Mouse (Mus musculus): ENCODE data around the gene Tnfrsf13b.

The Tnfrsf13b gene

DNA sequence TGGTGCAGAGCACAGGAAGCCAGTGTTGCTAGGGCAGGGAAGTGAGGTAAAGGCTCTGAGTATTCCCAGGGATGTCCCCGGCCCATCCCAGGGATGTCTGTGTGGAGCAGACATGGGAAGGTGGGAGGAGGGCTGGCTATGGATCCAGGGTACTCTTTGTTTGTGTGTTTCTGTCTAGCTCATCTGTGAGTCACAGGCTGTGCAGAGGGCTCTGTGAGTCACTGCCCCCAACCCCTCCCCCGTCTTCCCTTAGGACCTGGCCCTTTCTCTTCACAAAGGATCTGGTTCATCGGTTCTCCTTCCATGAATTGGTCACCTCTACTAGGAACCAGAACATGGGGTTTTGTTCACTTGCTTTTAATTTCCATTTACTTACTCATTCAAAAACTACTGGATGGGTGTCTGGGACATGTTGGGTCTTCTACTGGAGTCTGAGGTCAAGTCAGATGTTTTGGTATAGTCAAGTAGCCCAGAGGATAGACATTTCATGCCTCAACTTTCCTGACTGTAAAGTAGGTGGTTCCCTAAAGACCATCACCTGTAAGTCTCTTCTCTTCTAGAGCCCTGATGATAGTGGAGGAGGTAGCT is 6.5 kb upstream of the Tnfrsf13b start:
- POLR2A ChIA-PET: interaction anchor here in 2 of 4 experiments (0.8 to 1.5 kb wide), 2 partner anchors 9 to 10 kb away, joined by 3 to 4 read pairs; no protein-coding TSS in a partner anchor

DNA sequence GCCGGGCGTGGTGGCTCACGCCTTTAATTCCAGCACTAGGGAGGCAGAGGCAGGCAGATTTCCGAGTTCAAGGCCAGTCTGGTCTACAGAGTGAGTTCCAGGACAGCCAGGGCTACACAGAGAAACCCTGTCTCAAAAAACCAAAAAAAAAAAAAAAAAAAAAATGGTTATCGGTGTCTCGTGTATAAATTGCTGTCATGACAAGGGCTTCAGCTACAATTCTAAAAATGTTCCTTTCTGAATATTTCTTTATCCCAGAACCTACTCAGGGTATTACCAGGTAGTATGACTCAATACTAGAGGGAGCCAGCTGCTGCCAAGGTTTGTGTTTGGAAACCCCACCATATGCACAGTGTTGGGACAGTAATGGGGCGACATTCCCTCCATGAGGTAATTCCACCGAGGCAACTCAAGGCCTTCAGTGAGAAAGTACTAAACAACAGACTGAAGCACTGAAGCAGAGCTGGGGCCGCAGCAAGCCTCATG is 4.2 kb upstream of the Tnfrsf13b start:
- POLR2A ChIA-PET: interaction anchor here in 1 of 4 experiments (0.9 to 1.4 kb wide), 2 partner anchors 10 to 52 kb away, joined by 3 read pairs; partner anchors contain the start of gene Usp22
- CTCF ChIA-PET: interaction anchor here in 3 of 4 experiments (0.7 to 1.0 kb wide), 3 partner anchors 15 to 24 kb away, joined by 3 to 4 read pairs (median 3); no protein-coding TSS in a partner anchor

More for the DNA sequence above, 6.5 kb upstream of the Tnfrsf13b start:
- CTCF ChIA-PET: interaction anchor here in 3 of 4 experiments (0.5 to 2.4 kb wide), 4 partner anchors 14 to 309 kb away, joined by 3 to 8 read pairs (median 5); partner anchors contain the start of gene Shmt1 (in 1 of the 3)

GRCm38 (mm10) chr11:61122769-61123288 is 3.7 kb upstream of the Tnfrsf13b start:
- CTCF ChIA-PET: interaction anchor here in 3 of 4 experiments (0.5 to 1.0 kb wide), 3 partner anchors 15 to 497 kb away, joined by 3 to 4 read pairs (median 3); no protein-coding TSS in a partner anchor
- POLR2A ChIA-PET: interaction anchor here in 2 of 4 experiments (0.7 to 1.4 kb wide), 2 partner anchors 46 to 52 kb away, joined by 3 to 4 read pairs; partner anchors contain the start of gene Usp22 (in 1 of the 2)

DNA sequence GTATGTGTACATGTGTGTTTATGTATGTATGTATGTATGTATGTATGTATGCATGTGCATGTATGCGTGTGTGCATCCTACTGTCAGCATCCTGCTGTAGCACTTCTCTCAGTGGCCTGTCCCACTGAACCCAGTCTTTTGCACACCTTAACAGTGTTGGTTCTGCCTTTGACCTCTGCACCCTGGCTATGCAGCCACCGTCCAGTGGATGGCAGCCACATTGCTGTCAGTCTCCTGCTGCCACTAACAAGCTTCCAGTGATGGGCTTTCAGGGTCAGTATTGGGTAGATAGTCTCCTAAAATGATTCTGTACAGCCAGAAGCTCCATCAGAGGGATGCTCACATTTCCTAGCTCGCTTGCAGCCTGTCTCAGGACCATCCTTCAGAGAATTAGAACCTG is 2.7 kb upstream of the Tnfrsf13b start:
- ChIA-PET CTCF (no interaction called here), POLR2A (interaction anchor here in 1 of 4 experiments (0.6 to 0.9 kb wide), 2 partner anchors 8 to 196 kb away, joined by 3 to 4 read pairs; no protein-coding TSS in a partner anchor)

GRCm38 (mm10) chr11:61125970-61126369 is 585 bp upstream of the Tnfrsf13b start:
- POLR2A ChIA-PET: interaction anchor here in 1 of 4 experiments (1.3 kb wide), 1 partner anchor 12 kb away, joined by 3 read pairs; no protein-coding TSS in a partner anchor

GRCm38 (mm10) chr11:61127421-61128055 is 983 bp downstream of the Tnfrsf13b start:
- ChIA-PET CTCF (interaction anchor here in 2 of 4 experiments (0.7 to 1.2 kb wide), 2 partner anchors 16 to 221 kb away, joined by 3 to 4 read pairs; no protein-coding TSS in a partner anchor), POLR2A (interaction anchor here in 2 of 4 experiments (0.6 to 1.1 kb wide), 3 partner anchors 26 to 683 kb away, joined by 3 to 5 read pairs (median 3); no protein-coding TSS in a partner anchor)

More at GRCm38 (mm10) chr11:61125970-61126369, 585 bp upstream of the Tnfrsf13b start:
- CTCF ChIA-PET: no interaction called here

- CTCF ChIA-PET: interaction anchor here (0.7 to 1.7 kb wide), 9 partner anchors 9 to 1188 kb away, joined by 3 to 10 read pairs (median 5); no protein-coding TSS in a partner anchor
- POLR2A ChIA-PET: interaction anchor here (0.6 to 2.1 kb wide), 9 partner anchors 9 to 809 kb away, joined by 3 to 7 read pairs (median 4); partner anchors contain the start of genes Usp22 (in 2 of the 4) and Shmt1 (in 1 of the 4)
Observed at GRCm38 (mm10) chr11:61129305-61129704, 2.8 kb downstream of the Tnfrsf13b start.

DNA sequence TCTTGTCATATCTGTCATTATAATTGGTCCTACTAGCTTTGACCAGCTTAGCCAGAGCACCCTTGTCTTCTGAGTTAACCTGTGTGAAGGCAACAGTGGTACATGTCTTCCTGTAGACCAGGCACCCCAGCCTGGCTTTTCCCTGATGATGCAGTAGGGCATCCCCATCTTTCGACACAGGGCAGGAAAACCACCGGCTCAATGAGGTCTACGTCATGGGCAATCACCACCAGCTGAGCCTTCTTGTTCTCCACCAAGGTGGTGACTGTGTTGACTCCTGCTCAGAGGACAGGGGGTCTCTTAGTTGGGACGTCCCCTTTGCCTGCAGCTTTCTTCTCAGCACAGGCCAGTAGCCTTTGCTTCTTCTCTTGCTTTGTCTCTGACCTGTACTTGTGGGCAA is 4.1 kb downstream of the Tnfrsf13b start:
- CTCF ChIA-PET: interaction anchor here in 3 of 4 experiments (0.6 to 1.5 kb wide), 3 partner anchors 16 to 65 kb away, joined by 6 to 8 read pairs (median 6); no protein-coding TSS in a partner anchor
- POLR2A ChIA-PET: interaction anchor here in 2 of 4 experiments (0.6 to 2.1 kb wide), 6 partner anchors 10 to 45 kb away, joined by 3 to 7 read pairs (median 3); partner anchors contain the start of gene Usp22 (in 2 of the 2)

- POLR2A ChIA-PET: interaction anchor here in 1 of 4 experiments (1.6 kb wide), 1 partner anchor 42 kb away, joined by 3 read pairs; the partner anchor contains the start of gene Usp22
- CTCF ChIA-PET: interaction anchor here in 1 of 4 experiments (1.2 kb wide), 1 partner anchor 13 kb away, joined by 4 read pairs; no protein-coding TSS in a partner anchor
Observed at GRCm38 (mm10) chr11:61132943-61133342, 6.4 kb downstream of the Tnfrsf13b start.

DNA sequence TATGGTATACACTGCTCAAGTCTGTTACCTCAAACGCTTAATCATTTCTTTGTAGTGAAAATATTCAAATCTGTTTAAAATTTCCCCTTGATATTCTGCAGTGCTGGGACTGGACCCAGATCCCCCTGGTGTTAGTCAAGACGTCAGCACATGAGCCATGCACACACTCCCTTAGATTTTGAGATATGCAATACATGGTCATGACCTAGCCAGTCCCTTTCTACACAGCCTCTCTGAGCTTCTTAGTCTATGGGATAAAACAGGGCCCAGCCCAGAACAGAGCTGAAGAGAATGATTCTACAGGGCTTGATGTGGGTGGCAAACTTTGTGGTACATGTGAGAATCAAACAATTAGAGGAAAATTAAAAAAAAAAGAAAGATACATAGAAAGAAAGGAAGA is 15.1 kb downstream of the Tnfrsf13b start:
- CTCF ChIA-PET: interaction anchor here in 2 of 4 experiments (0.7 kb wide), 2 partner anchors 37 to 1279 kb away, joined by 3 read pairs; no protein-coding TSS in a partner anchor
- POLR2A ChIA-PET: interaction anchor here in 3 of 4 experiments (0.5 to 1.2 kb wide), 6 partner anchors 33 to 1142 kb away, joined by 3 to 6 read pairs (median 4); partner anchors contain the start of gene Usp22 (in 3 of the 3)

- POLR2A ChIA-PET: interaction anchor here in 3 of 4 experiments (0.5 to 1.2 kb wide), 7 partner anchors 32 to 1142 kb away, joined by 3 to 6 read pairs (median 4); partner anchors contain the start of gene Usp22 (in 3 of the 3)
- CTCF ChIA-PET: interaction anchor here in 3 of 4 experiments (0.6 to 2.2 kb wide), 4 partner anchors 10 to 276 kb away, joined by 3 to 5 read pairs (median 4); no protein-coding TSS in a partner anchor
Observed at GRCm38 (mm10) chr11:61142262-61142661, 15.7 kb downstream of the Tnfrsf13b start.

GRCm38 (mm10) chr11:61142941-61143530 is 16.5 kb downstream of the Tnfrsf13b start:
- ChIA-PET CTCF (interaction anchor here (0.6 to 2.4 kb wide), 10 partner anchors 12 to 275 kb away, joined by 3 to 15 read pairs (median 5); no protein-coding TSS in a partner anchor), POLR2A (interaction anchor here in 3 of 4 experiments (0.5 to 2.3 kb wide), 9 partner anchors 13 to 361 kb away, joined by 3 to 9 read pairs (median 3); partner anchors contain the start of gene Usp22 (in 2 of the 3))

GRCm38 (mm10) chr11:61143564-61144469 is 17.3 kb downstream of the Tnfrsf13b start:
- ChIA-PET CTCF (interaction anchor here (0.6 to 2.4 kb wide), 18 partner anchors 9 to 531 kb away, joined by 3 to 15 read pairs (median 4); no protein-coding TSS in a partner anchor), POLR2A (interaction anchor here in 3 of 4 experiments (0.5 to 2.3 kb wide), 9 partner anchors 13 to 362 kb away, joined by 3 to 9 read pairs (median 4); partner anchors contain the start of gene Usp22 (in 1 of the 3))

DNA sequence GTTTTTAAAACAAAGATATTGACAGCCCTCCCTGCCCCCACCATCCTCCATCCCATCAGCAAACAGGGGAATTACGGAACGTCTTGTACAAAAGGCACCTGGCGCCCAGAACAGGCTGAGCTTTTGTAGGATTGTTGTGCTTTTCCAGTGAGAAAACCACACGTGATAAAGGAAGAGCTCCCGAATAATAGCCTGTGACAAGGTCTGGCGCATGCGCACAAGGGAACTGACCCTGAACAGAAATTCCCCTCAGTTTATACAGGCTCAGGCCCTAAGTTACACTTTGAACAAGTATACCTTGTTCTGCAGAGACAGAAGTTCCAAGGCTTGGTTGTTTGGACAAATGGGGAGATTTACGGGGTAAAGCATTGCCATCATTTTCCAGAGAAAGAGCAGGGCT is 19.0 kb downstream of the Tnfrsf13b start:
- POLR2A ChIA-PET: interaction anchor here in 3 of 4 experiments (0.5 to 1.6 kb wide), 4 partner anchors 29 to 708 kb away, joined by 3 to 12 read pairs (median 4); partner anchors contain the start of gene Usp22 (in 1 of the 3)
- CTCF ChIA-PET: interaction anchor here (0.7 to 1.6 kb wide), 9 partner anchors 16 to 927 kb away, joined by 3 to 8 read pairs (median 4); partner anchors contain the start of genes Shmt1 (in 1 of the 4) and Usp22 (in 1 of the 4)

- ChIA-PET POLR2A (interaction anchor here in 3 of 4 experiments (0.5 to 2.1 kb wide), 13 partner anchors 11 to 1362 kb away, joined by 3 to 12 read pairs (median 4); partner anchors contain the start of genes Usp22 (in 2 of the 3) and Aldh3a2 (in 1 of the 3)), CTCF (interaction anchor here (0.5 to 2.4 kb wide), 39 partner anchors 9 to 337 kb away, joined by 3 to 10 read pairs (median 4); partner anchors contain the start of genes Usp22 (in 2 of the 4), Shmt1 (in 1 of the 4), Slc47a2 (in 1 of the 4) and Tmem11 (in 1 of the 4))
Observed at GRCm38 (mm10) chr11:61146645-61147299, 20.2 kb downstream of the Tnfrsf13b start.
